Mouse (Mus musculus): Measurements from ENCODE around the gene Ganab. TPM values are rescaled to one million over a fixed set of nuclear protein-coding genes. Genes with fewer than 3 reads are reported as not detected.
A peak's percentile ranks its signal among the peaks of the same experiment; 100 is the strongest.

Gene Ganab
- 95.7 and 100 TPM in 2 replicates for polyA plus RNA-seq (2015; fragmentation: Nextera tagmentation; extraction: Ambion mirVana)

DNA sequence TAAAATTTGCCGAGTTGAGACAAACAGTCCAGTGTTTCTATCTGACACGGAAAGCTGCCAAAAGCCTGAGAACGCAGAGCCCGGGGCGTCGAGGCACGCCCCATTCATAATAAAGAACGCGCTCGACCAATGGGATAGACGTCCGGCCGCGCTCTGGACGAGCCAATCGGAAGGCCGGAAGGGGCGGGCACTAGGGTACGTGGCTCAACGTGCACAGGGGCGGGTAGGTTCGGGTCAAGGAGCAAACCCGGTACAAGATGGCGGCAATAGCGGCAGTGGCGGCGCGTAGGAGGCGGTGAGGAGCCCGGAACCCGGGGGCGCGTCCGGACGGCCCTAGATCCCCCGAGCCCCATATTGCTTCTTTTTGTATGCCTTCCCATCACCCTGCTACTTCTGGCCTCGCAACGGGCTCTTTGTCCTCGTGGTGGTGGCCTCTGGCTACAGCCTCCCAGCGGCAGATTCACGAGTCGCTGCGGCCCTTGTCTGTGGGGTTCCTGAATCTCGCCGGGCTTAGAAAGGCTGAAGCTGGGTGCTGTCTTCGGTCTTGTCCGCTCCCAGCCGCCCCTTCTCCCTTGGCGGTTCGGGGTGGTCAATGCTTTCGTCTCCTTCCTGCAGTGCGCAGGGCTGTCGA lies at the start of gene Ganab:
Gene Ganab, plus strand, starts transcription at position 207 of the 631 bp plus-strand sequence.
- Histone ChIP-seq H3K27me3 (replicated peaks; ENCODE audit: control insufficient read depth, insufficient read depth, low read length) (no peaks in the 10 kb centered on the region), H3K36me3 (ENCODE audit: control insufficient read depth, insufficient read depth, low read length) (peaks cover 7% of the 10 kb centered on the region; the same call in 1 of the 2 replicates), H3K4me3 (ENCODE audit: low read length) (peak within 1 kb of the TSS; percentile 78), H3K4me2 (ENCODE audit: low read depth, low read length) (peak within 1 kb of the TSS; percentile 77), H3K4me1 (ENCODE audit: control insufficient read depth, insufficient read depth, low read length) (peaks cover 21% of the 10 kb centered on the region), H3K9me3 (ENCODE audit: control insufficient read depth, low read length) (no peaks in the 10 kb centered on the region), H3K9ac (ENCODE audit: low read depth, low read length) (peak within 1 kb of the TSS; percentile 89), H3K27ac (ENCODE audit: low read length) (peak within 1 kb of the TSS; percentile 88)
- under 1% methylated on average over 53 of the region's 53 CpGs for WGBS
- peak; percentile 99 for ATAC-seq

DNA sequence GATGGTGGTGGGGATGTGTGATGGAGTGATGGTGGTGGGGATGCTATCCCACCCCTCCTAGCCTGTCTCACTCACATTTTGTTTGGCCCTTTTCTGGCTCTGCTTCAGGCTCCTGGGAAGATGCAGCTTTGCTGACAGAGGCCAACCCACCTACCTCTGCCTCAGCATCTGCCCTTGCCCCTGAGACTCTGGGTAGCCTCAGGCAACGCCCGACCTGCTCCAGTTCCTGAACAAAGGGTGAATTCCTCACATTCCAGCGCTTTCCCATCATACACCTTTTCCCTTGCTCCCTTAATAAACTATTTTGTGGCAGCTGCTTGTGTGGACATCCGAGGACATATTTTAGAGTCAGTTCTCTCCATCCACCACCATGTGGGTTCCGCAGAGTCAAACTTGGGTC lies 49.5 kb upstream of the Ganab start:
- Histone ChIP-seq H3K4me3 (ENCODE audit: low read length) (no peak overlapping the region), H3K9me3 (ENCODE audit: control insufficient read depth, low read length) (no peaks in the 10 kb centered on the region), H3K4me2 (ENCODE audit: low read depth, low read length) (no peak overlapping the region), H3K9ac (ENCODE audit: low read depth, low read length) (no peak overlapping the region), H3K27ac (ENCODE audit: low read length) (no peak overlapping the region), H3K27me3 (replicated peaks; ENCODE audit: control insufficient read depth, insufficient read depth, low read length) (no peaks in the 10 kb centered on the region), H3K36me3 (ENCODE audit: control insufficient read depth, insufficient read depth, low read length) (peaks cover 6% of the 10 kb centered on the region), H3K4me1 (ENCODE audit: control insufficient read depth, insufficient read depth, low read length) (peaks cover 3% of the 10 kb centered on the region; the same call in 1 of the 2 replicates)
- no peak for ATAC-seq
- 58% methylated on average over 5 of the region's 5 CpGs for WGBS

- H3K9me3 ChIP-seq (ENCODE audit: control insufficient read depth, low read length) = no peaks in the 10 kb centered on the region
- peaks cover 3% of the 10 kb centered on the region; the same call in 1 of the 2 replicates for H3K4me1 ChIP-seq (ENCODE audit: control insufficient read depth, insufficient read depth, low read length)
- peak within 1 kb of the TSS; percentile 41; the same call in 1 of the 2 replicates for H3K9ac ChIP-seq (ENCODE audit: low read depth, low read length)
- H3K4me3 ChIP-seq (ENCODE audit: low read length) = no peak within 1 kb of the TSS
- 0 out of 2 replicates have a peak within 1 kb of the TSS, but pooled peaks have one; percentile 17 for H3K27ac ChIP-seq (ENCODE audit: low read length)
- WGBS = 21% methylated on average over 7 of the region's 7 CpGs
- peak; percentile 83 for ATAC-seq
- peak within 1 kb of the TSS; percentile 14; the same call in 1 of the 2 replicates for H3K4me2 ChIP-seq (ENCODE audit: low read depth, low read length)
- H3K36me3 ChIP-seq (ENCODE audit: control insufficient read depth, insufficient read depth, low read length) = peaks cover 6% of the 10 kb centered on the region
- no peaks in the 10 kb centered on the region for H3K27me3 ChIP-seq (replicated peaks; ENCODE audit: control insufficient read depth, insufficient read depth, low read length)
These were observed 47.4 kb upstream of the Ganab start, which contains the start of gene Lrrn4cl for GRCm38 (mm10) chr19:8850402-8850901. Lrrn4cl (plus strand) TSS chr19:8850768.

DNA sequence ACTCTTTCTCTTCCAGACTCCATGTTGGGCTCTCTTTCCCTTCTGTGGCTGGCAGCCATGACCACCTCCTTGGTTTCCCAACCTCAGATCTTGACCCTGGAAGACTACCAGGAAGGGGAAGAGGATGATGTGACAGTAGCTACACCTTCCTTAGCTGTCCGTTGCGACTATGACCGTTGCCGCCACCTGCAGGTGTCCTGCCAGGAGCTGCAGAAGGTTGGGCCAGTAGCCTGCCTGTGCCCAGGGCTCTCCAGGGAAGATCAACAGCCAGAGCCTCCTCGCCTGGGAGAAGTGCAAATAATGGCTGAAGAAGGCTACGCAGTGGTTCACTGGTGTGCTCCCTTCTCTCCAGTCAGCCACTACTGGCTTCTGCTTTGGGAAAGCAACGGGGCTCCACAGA lies 46.2 kb upstream of the Ganab start:
- Histone ChIP-seq H3K9me3 (ENCODE audit: control insufficient read depth, low read length) (no peaks in the 10 kb centered on the region), H3K27ac (ENCODE audit: low read length) (no peak overlapping the region), H3K4me2 (ENCODE audit: low read depth, low read length) (no peak overlapping the region), H3K9ac (ENCODE audit: low read depth, low read length) (no peak overlapping the region), H3K36me3 (ENCODE audit: control insufficient read depth, insufficient read depth, low read length) (peaks cover 3% of the 10 kb centered on the region; the same call in 1 of the 2 replicates), H3K27me3 (replicated peaks; ENCODE audit: control insufficient read depth, insufficient read depth, low read length) (no peaks in the 10 kb centered on the region), H3K4me1 (ENCODE audit: control insufficient read depth, insufficient read depth, low read length) (peaks cover 3% of the 10 kb centered on the region; the same call in 1 of the 2 replicates), H3K4me3 (ENCODE audit: low read length) (no peak overlapping the region)
- WGBS = 44% methylated on average over 7 of the region's 7 CpGs
- ATAC-seq = no peak

- H3K4me3 ChIP-seq (ENCODE audit: low read length) = no peak overlapping the region
- no peak for ATAC-seq
- peaks cover 3% of the 10 kb centered on the region; the same call in 1 of the 2 replicates for H3K4me1 ChIP-seq (ENCODE audit: control insufficient read depth, insufficient read depth, low read length)
- H3K9ac ChIP-seq (ENCODE audit: low read depth, low read length) = no peak overlapping the region
- H3K27me3 ChIP-seq (replicated peaks; ENCODE audit: control insufficient read depth, insufficient read depth, low read length) = no peaks in the 10 kb centered on the region
- H3K9me3 ChIP-seq (ENCODE audit: control insufficient read depth, low read length) = no peaks in the 10 kb centered on the region
- H3K36me3 ChIP-seq (ENCODE audit: control insufficient read depth, insufficient read depth, low read length) = peaks cover 3% of the 10 kb centered on the region; the same call in 1 of the 2 replicates
- no peak overlapping the region for H3K27ac ChIP-seq (ENCODE audit: low read length)
- WGBS = 51% methylated on average over 10 of the region's 10 CpGs
- no peak overlapping the region for H3K4me2 ChIP-seq (ENCODE audit: low read depth, low read length)
These were observed 45.5 kb upstream of the Ganab start for GRCm38 (mm10) chr19:8852236-8852928.

GRCm38 (mm10) chr19:8853117-8853516 lies 44.8 kb upstream of the Ganab start:
- Histone ChIP-seq H3K27me3 (replicated peaks; ENCODE audit: control insufficient read depth, insufficient read depth, low read length) (no peaks in the 10 kb centered on the region), H3K9ac (ENCODE audit: low read depth, low read length) (no peak overlapping the region), H3K4me1 (ENCODE audit: control insufficient read depth, insufficient read depth, low read length) (peaks cover 3% of the 10 kb centered on the region; the same call in 1 of the 2 replicates), H3K4me3 (ENCODE audit: low read length) (no peak overlapping the region), H3K36me3 (ENCODE audit: control insufficient read depth, insufficient read depth, low read length) (peaks cover 3% of the 10 kb centered on the region; the same call in 1 of the 2 replicates), H3K9me3 (ENCODE audit: control insufficient read depth, low read length) (no peaks in the 10 kb centered on the region), H3K27ac (ENCODE audit: low read length) (no peak overlapping the region), H3K4me2 (ENCODE audit: low read depth, low read length) (no peak overlapping the region)
- 88% methylated on average over 3 of the region's 3 CpGs for WGBS
- no peak for ATAC-seq

DNA sequence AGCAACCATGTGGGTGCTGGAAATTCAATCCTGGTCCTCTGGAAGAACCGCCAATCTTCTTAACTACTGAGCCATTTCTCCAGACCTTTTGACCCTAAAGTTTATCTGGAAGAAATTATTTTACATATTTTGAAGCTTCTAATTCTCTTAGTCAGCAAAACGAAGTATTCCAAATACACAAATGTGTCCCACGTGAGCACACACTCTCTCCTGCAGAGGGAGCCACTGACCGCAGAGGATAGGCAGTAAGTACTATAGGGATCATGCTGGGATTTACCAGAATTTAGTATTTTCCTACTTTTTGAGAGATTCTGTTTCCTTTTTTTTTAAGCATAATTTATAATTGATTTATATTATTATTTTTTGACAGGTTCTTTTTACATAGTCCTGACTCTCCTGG lies 40.2 kb upstream of the Ganab start:
- Histone ChIP-seq H3K27me3 (replicated peaks; ENCODE audit: control insufficient read depth, insufficient read depth, low read length) (no peaks in the 10 kb centered on the region), H3K27ac (ENCODE audit: low read length) (no peak overlapping the region), H3K9ac (ENCODE audit: low read depth, low read length) (no peak overlapping the region), H3K36me3 (ENCODE audit: control insufficient read depth, insufficient read depth, low read length) (no peaks in the 10 kb centered on the region), H3K4me2 (ENCODE audit: low read depth, low read length) (no peak overlapping the region), H3K9me3 (ENCODE audit: control insufficient read depth, low read length) (no peaks in the 10 kb centered on the region), H3K4me1 (ENCODE audit: control insufficient read depth, insufficient read depth, low read length) (no peaks in the 10 kb centered on the region), H3K4me3 (ENCODE audit: low read length) (no peak overlapping the region)
- 40% methylated on average over 4 of the region's 4 CpGs for WGBS
- no peak for ATAC-seq

DNA sequence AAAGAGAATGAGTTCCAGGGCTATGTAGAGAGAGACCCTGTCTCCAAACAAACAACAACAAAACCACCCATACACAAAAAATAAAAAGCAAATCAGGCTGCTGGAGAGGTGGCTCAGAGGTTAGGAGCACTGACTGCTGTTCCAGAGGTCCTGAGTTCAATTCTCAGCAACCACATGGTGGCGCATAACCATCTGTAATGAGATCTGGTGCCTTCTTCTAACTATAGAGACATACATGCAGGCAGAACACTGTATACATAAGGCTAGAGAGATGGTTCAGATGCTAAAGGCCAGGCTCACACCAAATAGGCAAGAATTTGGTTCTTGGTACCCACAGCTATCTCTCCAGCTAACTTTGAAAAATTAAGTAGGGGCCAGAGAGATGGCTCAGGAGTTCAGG lies 38.9 kb upstream of the Ganab start:
- Histone ChIP-seq H3K4me2 (ENCODE audit: low read depth, low read length) (no peak overlapping the region), H3K4me3 (ENCODE audit: low read length) (no peak overlapping the region), H3K9ac (ENCODE audit: low read depth, low read length) (no peak overlapping the region), H3K36me3 (ENCODE audit: control insufficient read depth, insufficient read depth, low read length) (no peaks in the 10 kb centered on the region), H3K27me3 (replicated peaks; ENCODE audit: control insufficient read depth, insufficient read depth, low read length) (no peaks in the 10 kb centered on the region), H3K4me1 (ENCODE audit: control insufficient read depth, insufficient read depth, low read length) (no peaks in the 10 kb centered on the region), H3K9me3 (ENCODE audit: control insufficient read depth, low read length) (no peaks in the 10 kb centered on the region), H3K27ac (ENCODE audit: low read length) (no peak overlapping the region)
- 19% methylated on average over 1 of the region's 1 CpGs for WGBS
- ATAC-seq = no peak

GRCm38 (mm10) chr19:8864265-8864664 lies 33.6 kb upstream of the Ganab start:
- no peak overlapping the region for H3K4me2 ChIP-seq (ENCODE audit: low read depth, low read length)
- no peaks in the 10 kb centered on the region for H3K4me1 ChIP-seq (ENCODE audit: control insufficient read depth, insufficient read depth, low read length)
- H3K36me3 ChIP-seq (ENCODE audit: control insufficient read depth, insufficient read depth, low read length) = no peaks in the 10 kb centered on the region
- no peaks in the 10 kb centered on the region for H3K9me3 ChIP-seq (ENCODE audit: control insufficient read depth, low read length)
- H3K4me3 ChIP-seq (ENCODE audit: low read length) = no peak overlapping the region
- 89% methylated on average over 6 of the region's 6 CpGs for WGBS
- no peaks in the 10 kb centered on the region for H3K27me3 ChIP-seq (replicated peaks; ENCODE audit: control insufficient read depth, insufficient read depth, low read length)
- no peak overlapping the region for H3K9ac ChIP-seq (ENCODE audit: low read depth, low read length)
- ATAC-seq = no peak
- no peak overlapping the region for H3K27ac ChIP-seq (ENCODE audit: low read length)
